In genomic region chr17:64754142-64754863, GRCm38 (mm10) we compare ENCODE assay signal across 12 mouse cellular contexts.
A peak's percentile ranks its signal among the peaks of the same experiment; 100 is the strongest.
DNase-seq lines count a peak whose midpoint lies in the region; ATAC-seq and TF ChIP-seq lines count a peak whose summit lies in the region.
"Had no signal": no experiment of that assay in that cellular context is flagged by ENCODE, and none has a peak within 500 bp of the region (broad histone marks: within the 10 kb centered on the region; RNA-seq: fewer than 3 reads in every experiment).

No protein-coding gene starts in this region.

- H3K27ac ChIP-seq in liver, embryonic 14.5 days = no peak overlapping the region
- H3K27ac ChIP-seq in liver, embryonic 12.5 days = no peak overlapping the region
- peak overlapping the region; percentile 79 for H3K27ac ChIP-seq in liver, postnatal 0 days (ENCODE audit: low read depth)
- peak overlapping the region; percentile 75 for H3K27ac ChIP-seq in thymus, adult 2 months (ENCODE audit: control insufficient read depth, insufficient read depth, low read length)
- H3K27ac ChIP-seq: forebrain, embryonic 10.5 days had no signal

- H3K27me3 ChIP-seq in liver, embryonic 14.5 days (ENCODE audit: control insufficient read depth, insufficient read depth, low read length) = no peaks in the 10 kb centered on the region
- no peaks in the 10 kb centered on the region for H3K27me3 ChIP-seq in liver, embryonic 12.5 days (replicated peaks)
- no peaks in the 10 kb centered on the region for H3K27me3 ChIP-seq in liver, postnatal 0 days (ENCODE audit: insufficient read depth, low read length)
- H3K27me3 ChIP-seq in thymus, adult 2 months (ENCODE audit: control insufficient read depth, insufficient read depth, low read length) = no peaks in the 10 kb centered on the region

- H3K36me3 ChIP-seq in liver, embryonic 14.5 days (replicated peaks; ENCODE audit: control insufficient read depth, insufficient read depth, low read depth) = no peaks in the 10 kb centered on the region
- H3K36me3 ChIP-seq in liver, embryonic 12.5 days = peaks cover 15% of the 10 kb centered on the region
- peaks cover 18% of the 10 kb centered on the region for H3K36me3 ChIP-seq in liver, postnatal 0 days (replicated peaks; ENCODE audit: insufficient read depth, low read length)
- peaks cover 10% of the 10 kb centered on the region for H3K36me3 ChIP-seq in thymus, adult 2 months (ENCODE audit: control insufficient read depth, insufficient read depth, low read length)

- peak; percentile 26; the same call in 1 of the 2 replicates for ATAC-seq in liver, embryonic 14.5 days (ENCODE audit: insufficient read depth)
- ATAC-seq in liver, embryonic 12.5 days = no peak
- ATAC-seq in liver, postnatal 0 days = peak; percentile 75
- ATAC-seq: hindbrain, embryonic 16.5 days had no signal

- TF ChIP-seq POLR2A in thymus, adult 2 months (IDR thresholded peaks at IDR 0.05; ENCODE audit: control insufficient read depth, extremely low read depth, insufficient read depth, low read length, poor library complexity) = no peak

- TF ChIP-seq EP300 in liver, embryonic 14.5 days (IDR thresholded peaks at IDR 0.05; ENCODE audit: low read depth) = no peak
- TF ChIP-seq EP300 in liver, postnatal 0 days (IDR thresholded peaks at IDR 0.05; ENCODE audit: low read depth) = peak; percentile 30; the same call in 1 of the 2 replicates

- DNase-seq in cerebellum, postnatal 10 days = peak; percentile 74 to 77
- no peak for DNase-seq in cerebellum, adult 11 months
- DNase-seq in liver, embryonic 14.5 days (ENCODE audit: low read depth in 3 of 3, low spot score in 3 of 3) = peak in 1 of 3 experiments; percentile 13
- DNase-seq in liver, postnatal 0 days = peak; percentile 55
- DNase-seq in thymus, adult 2 months = peak; percentile 28
- no peak for DNase-seq in ovary, postnatal 14 days (ENCODE audit: low spot score)
- no peak for DNase-seq in left cerebral cortex, postnatal 25 days (ENCODE audit: low spot score in 2 of 2)
- DNase-seq: adrenal gland, postnatal 14 days; lung, adult 2 months had no signal

- WGBS in liver, embryonic 14.5 days (ENCODE audit: insufficient replicate concordance) = 26% methylated on average over 9 of the region's 9 CpGs
- 39% methylated on average over 9 of the region's 9 CpGs for WGBS in liver, embryonic 12.5 days (ENCODE audit: insufficient replicate concordance)
- WGBS in liver, postnatal 0 days (ENCODE audit: insufficient replicate concordance) = 38% methylated on average over 9 of the region's 9 CpGs
- 3% methylated on average over 9 of the region's 9 CpGs for WGBS in thymus, adult 2 months

- no peaks in the 10 kb centered on the region for H3K9me3 ChIP-seq in liver, embryonic 14.5 days (ENCODE audit: control insufficient read depth, low read length)
- H3K9me3 ChIP-seq in liver, embryonic 12.5 days (replicated peaks) = no peaks in the 10 kb centered on the region
- H3K9me3 ChIP-seq in liver, postnatal 0 days (ENCODE audit: low read length) = no peaks in the 10 kb centered on the region
- H3K9me3 ChIP-seq: forebrain, embryonic 10.5 days had no signal

- no peaks in the 10 kb centered on the region for H3K4me1 ChIP-seq in liver, embryonic 14.5 days (replicated peaks; ENCODE audit: control insufficient read depth in 2 of 2, insufficient read depth in 2 of 2, low read length in 1 of 2)
- peaks cover 4% of the 10 kb centered on the region; the same call in 1 of the 2 replicates for H3K4me1 ChIP-seq in liver, embryonic 12.5 days
- H3K4me1 ChIP-seq in liver, postnatal 0 days (ENCODE audit: insufficient read depth) = no peaks in the 10 kb centered on the region
- peaks cover 6% of the 10 kb centered on the region for H3K4me1 ChIP-seq in thymus, adult 2 months (replicated peaks; ENCODE audit: control insufficient read depth, insufficient read depth, low read length)
- H3K4me1 ChIP-seq: forebrain, embryonic 10.5 days had no signal

- H3K4me2 ChIP-seq in liver, embryonic 14.5 days (ENCODE audit: low read depth) = no peak overlapping the region
- H3K4me2 ChIP-seq in liver, embryonic 12.5 days = no peak overlapping the region
- H3K4me2 ChIP-seq in liver, postnatal 0 days (ENCODE audit: low read depth, low read length) = peak overlapping the region; percentile 39; the same call in 1 of the 2 replicates

- no peak for TF ChIP-seq CTCF in liver, embryonic 14.5 days (IDR thresholded peaks at IDR 0.05; ENCODE audit: low read depth)
- TF ChIP-seq CTCF in liver, postnatal 0 days (IDR thresholded peaks at IDR 0.05; ENCODE audit: low read depth) = no peak
- no peak for TF ChIP-seq CTCF in thymus, adult 2 months (IDR thresholded peaks at IDR 0.05; ENCODE audit: borderline replicate concordance, control insufficient read depth, extremely low read depth, insufficient read depth, low read length, poor library complexity)

- intact Hi-C loops in left cerebral cortex, postnatal 25 days (cut with DNase I) = loop anchor here (5.0 kb wide), 1 partner anchor 193 kb away; no protein-coding TSS in a partner anchor

- no peak overlapping the region for H3K9ac ChIP-seq in liver, embryonic 14.5 days (replicated peaks)
- H3K9ac ChIP-seq in liver, embryonic 12.5 days = no peak overlapping the region
- no peak overlapping the region for H3K9ac ChIP-seq in liver, postnatal 0 days (replicated peaks)

- H3K4me3 ChIP-seq in liver, embryonic 14.5 days (ENCODE audit: insufficient read depth in 1 of 2, low read depth in 2 of 2, low read length in 2 of 2) = no peak overlapping the region
- no peak overlapping the region for H3K4me3 ChIP-seq in liver, embryonic 12.5 days
- H3K4me3 ChIP-seq in liver, postnatal 0 days (ENCODE audit: low read depth, low read length) = no peak overlapping the region
- H3K4me3 ChIP-seq in thymus, adult 2 months (ENCODE audit: control insufficient read depth, insufficient read depth, low read length) = no peak overlapping the region
- H3K4me3 ChIP-seq: forebrain, embryonic 10.5 days had no signal

Comparison
In these comparisons a context has a peak if more than half of its experiments do, and no peak if none do; other contexts are left out.
1. DNase-seq: peak in cerebellum, postnatal 10 days (2 of 2), liver, postnatal 0 days (single experiment) and thymus, adult 2 months (single experiment); none in cerebellum, adult 11 months (single experiment), ovary, postnatal 14 days (single experiment) and left cerebral cortex, postnatal 25 days (0 of 2).
2. H3K27ac ChIP-seq: peak in liver, postnatal 0 days (single experiment) and thymus, adult 2 months (single experiment); none in liver, embryonic 14.5 days (single experiment) and liver, embryonic 12.5 days (single experiment).